Mouse (Mus musculus): ENCODE data around the gene Tmem79.

- TF ChIP-seq POLR2A (IDR thresholded peaks at IDR 0.05; ENCODE audit: insufficient read depth, low read depth, low read length) (peak; percentile 55; the same call in 1 of the 2 replicates), CTCF (IDR thresholded peaks at IDR 0.05; ENCODE audit: insufficient read depth, low read depth, low read length) (no peak)
Observed at GRCm38 (mm10) chr3:88296561-88297318, 39.2 kb downstream of the Tmem79 start, which contains the start of the genes Tsacc and Cct3.

Data from olfactory bulb, adult 2 months (tissue).